Mouse (Mus musculus): ENCODE data around the gene Cep112. TPM values are rescaled to one million over a fixed set of nuclear protein-coding genes. Genes with fewer than 3 reads are reported as not detected.

Gene Cep112
- polyA plus RNA-seq, 1 experiment from 2014 or later: 1.4 TPM

DNA sequence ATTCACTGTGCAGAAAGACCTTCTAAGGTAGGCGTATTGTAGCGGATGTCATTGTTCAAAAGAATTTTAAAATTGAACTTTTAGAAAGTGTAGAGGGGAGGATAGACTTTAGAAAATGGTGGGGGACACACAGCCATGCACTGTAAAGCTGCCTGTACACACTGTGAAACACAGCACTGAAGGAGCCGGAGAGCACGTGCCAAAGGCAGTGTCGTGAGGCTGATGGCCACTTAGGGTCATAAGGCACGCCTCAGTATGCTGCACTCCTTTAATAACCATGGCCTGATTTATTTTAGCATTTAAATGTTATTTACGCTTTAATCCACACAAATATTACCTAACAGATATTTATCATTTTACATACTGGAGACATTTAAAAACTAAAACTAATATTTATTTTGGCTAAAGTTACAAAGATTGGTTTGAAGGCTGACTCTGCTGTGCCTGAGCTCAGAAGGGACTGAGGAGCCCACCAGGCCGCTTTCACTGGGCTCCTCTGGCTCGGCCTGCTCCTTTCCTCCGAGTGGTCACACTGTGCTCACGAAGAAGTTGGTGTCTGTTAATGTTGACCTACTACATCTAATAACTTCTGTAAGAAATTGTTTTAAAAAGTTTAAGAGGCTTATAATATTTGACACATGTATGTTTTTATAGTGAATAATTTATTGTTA lies 19.0 kb downstream of the Cep112 start:
- no peak for DNase-seq (ENCODE audit: low spot score)

DNA sequence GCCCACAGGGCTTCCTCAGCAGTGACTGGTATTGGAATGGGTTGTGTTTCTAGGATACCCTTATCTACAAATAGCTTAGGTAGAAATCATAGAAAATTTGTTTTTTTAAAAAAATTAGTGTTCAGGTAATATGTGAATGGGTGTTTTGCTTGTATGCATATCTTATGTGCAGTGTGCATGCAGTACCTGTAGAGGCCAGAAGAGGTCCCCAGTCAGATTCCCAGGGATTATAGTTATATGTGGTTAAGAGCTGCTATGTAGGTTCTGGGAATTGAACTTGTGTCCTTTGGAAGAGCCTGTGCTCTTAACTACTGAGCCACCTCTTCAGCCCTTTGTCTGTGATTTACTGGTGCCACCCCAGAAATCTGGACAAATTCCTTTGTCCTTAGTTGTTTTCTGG lies 22.2 kb downstream of the Cep112 start:
- DNase-seq (ENCODE audit: low spot score): peak; percentile 19

DNA sequence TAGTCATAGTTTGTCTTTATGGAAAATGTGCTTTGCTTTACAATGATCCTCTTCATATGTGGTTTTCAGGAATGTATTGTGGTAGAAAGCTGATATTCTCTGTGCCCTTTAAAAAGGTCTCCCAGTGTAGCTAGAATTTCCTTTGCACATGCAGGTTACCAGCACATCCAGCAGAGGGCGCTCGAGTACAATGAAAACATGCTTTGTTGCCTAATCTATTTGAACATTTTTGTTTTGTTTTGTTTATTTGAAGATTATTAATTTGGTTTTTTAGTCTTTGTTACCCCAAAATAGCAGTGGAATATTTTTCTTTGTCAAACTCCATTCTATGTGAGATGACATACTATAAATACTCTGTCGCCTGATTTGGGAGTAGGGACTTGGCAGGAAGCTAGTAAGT lies 24.8 kb downstream of the Cep112 start:
- peak; percentile 64 for DNase-seq (ENCODE audit: low spot score)

DNA sequence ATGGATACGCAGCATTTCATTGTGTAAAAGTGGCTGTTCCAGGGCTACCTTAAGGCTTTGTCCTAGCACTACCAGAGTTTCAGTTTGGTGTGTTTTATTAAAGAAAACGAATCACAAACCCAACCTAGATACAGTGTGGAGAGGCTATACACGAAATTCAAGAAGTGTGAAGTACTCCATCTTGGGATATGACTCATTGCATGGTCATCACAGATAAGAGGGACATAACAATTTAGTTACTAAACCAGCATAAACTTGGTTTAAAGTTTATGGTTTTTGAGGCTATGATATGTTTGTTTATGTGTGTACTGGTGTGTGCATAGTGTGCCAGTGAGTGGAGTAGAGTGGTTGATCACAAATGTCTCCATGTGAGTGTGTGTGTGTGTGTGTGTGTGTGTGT lies 34.6 kb downstream of the Cep112 start:
- DNase-seq (ENCODE audit: low spot score): no peak

DNA sequence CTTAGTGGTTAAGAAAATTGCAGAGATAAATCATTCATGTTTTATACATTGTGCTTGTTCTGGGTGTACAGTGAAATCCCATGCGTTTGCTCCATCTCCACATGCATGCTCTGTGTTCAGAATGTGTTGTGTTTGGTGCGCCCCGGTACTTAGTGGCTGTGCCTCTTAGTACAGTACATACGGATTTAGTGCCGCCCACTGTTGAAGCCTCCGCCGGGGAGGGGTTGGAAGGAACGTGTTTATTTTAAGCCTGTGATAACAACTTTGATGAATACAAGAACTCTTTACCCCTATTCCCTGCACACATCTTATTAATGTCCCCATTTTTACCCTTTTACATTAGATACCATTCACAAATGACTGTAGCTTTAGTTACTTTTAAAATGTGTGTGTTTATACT lies 39.1 kb downstream of the Cep112 start:
- no peak for DNase-seq (ENCODE audit: low spot score)

DNA sequence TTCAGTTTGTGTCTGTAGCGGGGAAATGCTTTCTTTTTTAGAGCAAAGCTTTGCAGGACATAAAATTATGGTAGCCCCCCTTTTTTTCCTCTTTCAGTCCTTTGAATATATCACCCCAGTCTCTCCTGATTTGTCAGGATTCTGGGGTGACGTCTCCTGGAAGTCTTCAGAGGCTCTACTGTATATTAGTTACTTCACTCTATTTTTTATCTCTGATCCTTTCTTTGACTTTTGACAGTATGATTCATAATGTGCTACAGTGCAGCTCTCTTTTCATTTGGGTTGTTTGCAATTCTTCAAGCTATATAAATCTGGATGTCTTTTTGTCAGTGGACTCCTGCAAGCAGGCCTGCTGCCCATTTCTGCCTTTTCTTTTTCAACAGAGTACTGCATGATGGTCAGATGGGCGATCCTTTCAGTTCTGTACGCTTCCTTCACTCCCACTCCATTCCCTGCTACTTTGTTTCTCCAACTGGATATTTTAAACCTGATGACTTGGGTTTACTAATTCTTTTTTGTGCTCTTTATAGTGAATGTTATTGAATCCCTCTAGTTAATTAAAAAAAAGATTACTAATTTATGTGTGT lies 39.8 kb downstream of the Cep112 start:
- no peak for DNase-seq (ENCODE audit: low spot score)

DNA sequence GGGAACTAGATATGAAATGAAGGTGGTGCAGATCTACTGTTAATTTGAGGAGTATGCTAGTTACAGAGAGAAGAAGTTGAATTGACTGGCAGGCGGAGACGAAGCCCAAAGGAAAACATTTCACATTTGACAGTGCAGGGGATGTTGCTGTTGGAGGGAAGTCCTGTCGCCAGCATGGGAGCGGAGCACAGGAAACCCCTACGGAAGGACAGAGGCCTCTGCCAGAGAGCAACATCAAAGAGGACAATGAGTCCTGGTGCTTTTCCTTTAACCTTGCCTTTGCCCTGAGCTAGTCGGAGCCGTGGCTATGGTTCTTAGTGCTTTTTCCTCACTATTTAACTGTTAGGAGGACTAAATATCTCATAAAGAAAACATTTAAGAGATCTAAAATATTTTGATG lies 50.7 kb downstream of the Cep112 start:
- peak; percentile 3 for DNase-seq (ENCODE audit: low spot score)

DNA sequence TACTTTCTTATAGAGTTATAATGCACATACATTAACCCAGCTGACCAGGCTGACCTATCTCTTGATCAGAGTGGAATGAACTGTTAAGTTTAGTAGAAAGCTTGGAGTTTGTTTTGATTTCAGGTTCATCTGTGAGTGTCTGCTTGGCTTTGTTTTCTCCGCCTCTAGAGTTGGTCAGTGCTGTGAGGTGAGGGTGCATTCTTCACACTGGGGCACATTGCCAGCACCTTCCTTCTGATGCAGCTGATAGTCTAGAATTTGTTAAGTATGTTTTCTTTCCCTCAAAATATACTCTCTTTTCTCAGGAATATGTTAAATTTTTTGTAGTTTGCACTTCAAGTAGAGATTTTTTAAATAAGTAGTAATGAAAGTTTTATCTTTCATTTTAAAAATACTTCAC lies 51.2 kb downstream of the Cep112 start:
- DNase-seq (ENCODE audit: low spot score): no peak

DNA sequence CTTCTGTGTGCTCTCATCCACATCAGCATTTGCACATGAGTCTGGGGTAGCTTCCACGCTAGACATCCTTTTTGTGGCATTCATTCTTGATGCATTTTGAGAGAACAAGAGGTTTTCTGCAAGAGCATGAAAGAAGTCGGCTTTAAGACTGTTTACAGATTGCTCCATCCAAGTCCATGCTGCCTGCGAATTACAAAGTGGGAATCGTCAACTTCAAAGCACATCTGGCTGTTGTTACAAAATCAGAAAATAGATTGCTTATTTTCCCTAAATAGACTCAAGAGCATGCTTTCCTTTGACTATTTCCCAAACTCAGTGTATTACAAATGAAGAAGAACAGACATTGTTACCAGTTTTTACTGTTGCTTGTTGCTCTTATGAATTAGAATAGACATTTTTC lies 59.0 kb downstream of the Cep112 start:
- DNase-seq (ENCODE audit: low spot score): no peak

DNA sequence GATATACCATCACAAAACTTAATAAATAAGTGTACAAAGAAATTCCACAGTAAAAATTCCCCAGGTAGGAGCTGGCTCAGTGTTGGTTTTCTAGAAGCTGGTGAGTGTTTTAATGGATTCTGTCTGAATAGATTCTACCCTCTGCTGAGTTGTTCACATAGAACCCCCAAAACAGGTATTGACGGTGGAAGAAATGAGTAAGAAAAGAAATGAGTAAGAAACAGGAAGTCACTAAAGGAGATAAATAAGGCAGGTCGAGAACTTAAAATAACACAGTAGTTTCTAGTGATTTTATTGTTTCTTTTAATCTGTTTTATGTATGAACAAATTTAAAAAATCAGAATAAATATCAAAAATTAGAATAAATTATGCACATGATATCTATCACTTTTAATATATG lies 63.3 kb downstream of the Cep112 start:
- no peak for DNase-seq (ENCODE audit: low spot score)

DNA sequence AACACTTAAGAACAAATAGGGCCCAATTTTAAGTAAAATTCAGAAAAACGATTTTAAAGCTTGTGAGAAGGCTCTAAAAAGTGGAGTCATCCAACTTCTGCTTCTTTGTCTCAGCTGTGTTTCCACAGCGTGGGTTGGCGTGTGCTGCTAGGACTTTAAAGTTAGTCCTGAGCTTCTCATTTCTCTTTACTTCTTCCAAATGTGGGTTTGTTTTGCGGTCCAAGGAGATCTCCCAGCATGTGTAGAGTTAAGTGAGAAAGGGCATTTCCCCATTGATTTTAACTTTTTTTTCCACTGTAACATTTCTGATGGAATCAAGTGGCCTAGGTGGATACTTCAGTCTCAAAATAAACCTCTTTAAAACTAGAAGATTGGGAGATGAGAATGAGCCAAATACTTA lies 64.9 kb downstream of the Cep112 start:
- no peak for DNase-seq (ENCODE audit: low spot score)

DNA sequence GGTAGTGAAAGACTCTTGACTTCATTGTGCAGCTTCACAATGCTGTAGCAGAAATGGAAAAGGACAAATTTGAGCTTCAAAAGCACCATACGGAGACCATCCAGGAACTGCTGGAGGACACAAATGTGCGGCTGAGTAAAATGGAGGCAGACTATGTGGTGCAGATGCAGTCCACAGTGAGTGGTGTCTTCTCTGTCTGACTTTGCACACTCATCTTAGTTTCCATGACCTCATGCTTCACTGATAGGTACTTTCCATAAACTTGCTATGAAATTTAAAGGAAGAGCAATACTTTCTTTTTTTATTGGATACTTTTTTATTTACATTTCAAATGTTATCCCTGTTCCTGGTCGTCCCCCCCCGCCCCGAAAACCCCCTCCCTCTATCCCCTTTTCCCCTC lies 83.2 kb downstream of the Cep112 start:
- DNase-seq (ENCODE audit: low spot score): no peak

DNA sequence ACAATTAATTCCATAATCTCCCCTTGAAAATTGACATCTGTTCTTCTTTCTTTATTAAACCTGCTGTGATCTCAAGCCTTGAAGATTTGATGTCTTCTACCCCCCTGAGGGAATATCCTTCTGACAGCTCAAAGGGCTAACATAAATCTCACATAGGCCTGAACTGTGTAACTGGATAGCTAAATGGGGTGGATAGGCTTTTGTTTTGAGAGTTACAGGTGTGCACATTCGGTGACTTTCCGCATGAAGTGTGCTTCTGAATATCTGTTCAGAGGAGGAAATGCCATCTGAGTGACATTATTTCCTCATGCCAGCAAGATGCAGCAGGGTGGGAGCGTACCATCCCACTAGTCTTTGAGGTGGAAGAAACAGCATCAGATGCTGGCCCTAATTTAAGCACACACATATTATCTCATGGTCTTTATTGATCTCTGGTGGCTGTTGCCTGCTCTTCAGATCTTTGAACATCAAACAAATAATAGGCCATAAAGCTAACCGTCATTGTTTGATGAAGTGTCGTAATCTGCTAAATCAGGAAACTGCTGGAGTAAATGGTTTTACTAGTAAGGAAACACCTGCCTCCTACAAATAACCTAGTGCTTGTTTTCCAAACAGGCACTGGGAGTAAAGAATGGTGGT lies 102.9 kb downstream of the Cep112 start:
- DNase-seq (ENCODE audit: low spot score): no peak

DNA sequence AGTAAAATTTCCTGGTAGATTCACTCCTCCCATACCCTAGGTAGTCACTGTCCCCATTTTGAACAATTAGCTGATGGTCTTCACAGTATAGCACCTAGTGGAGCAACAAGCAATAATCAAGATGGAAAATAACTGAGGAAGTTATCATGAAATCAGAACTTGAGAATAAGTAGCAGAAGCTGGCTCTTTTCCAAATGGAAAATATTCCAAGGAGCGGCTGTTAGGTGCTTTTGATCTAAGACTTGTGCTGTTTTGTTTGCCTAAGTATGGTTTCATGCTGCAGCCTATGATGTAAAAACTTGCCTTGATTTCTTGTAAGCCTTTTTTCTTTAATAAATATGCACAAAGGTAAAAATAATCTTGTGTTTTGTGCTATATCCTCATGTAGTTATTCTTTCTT lies 107.9 kb downstream of the Cep112 start:
- DNase-seq (ENCODE audit: low spot score): no peak

DNA sequence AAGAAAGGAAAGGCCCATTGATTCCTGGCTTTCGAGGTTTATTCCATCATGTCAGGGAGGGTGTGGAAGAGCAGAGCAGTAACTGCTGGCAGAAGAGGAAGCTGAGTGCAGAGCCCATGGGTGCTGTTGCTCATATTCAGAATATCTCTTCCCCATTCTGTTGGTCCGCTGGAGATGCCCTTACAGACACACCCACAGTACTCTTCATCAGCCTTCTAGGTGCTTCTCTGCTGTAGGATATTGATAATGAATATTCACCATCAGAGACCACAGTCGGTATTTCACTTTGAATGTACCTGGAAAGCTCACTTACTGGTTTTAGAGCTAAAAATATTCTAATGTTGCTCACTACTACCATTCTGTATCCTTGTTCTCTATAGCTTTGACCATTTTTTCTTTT lies 109.0 kb downstream of the Cep112 start:
- DNase-seq (ENCODE audit: low spot score): no peak

DNA sequence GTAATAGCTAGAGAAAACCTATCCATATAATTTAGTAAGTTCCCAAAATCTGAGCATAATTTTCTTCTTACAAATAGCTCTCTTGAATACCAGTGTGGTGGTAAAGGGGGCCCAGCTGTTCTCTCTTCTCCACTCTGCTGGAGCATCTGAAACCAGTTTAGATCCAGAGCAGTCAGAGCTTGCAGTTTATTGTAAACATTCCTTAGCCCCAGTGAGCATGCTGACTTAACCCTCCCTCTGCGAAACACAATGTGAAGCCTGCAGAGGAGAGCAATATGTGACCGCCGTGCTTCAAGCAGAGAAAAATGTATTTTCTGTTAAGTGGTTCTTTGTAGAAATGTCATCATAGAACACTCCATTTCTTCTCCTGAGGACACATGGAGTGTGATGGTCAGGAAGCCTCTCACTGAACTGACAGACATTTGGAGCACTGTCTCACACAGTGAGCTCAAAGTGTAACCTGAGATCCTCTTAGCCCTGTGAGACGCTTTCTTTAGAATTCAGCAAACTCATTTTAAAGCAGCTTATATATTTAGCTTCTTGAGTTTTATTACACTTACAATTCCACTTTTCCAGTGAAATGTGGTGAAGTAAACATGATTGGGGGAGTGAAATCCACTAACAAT lies 128.1 kb downstream of the Cep112 start:
- no peak for DNase-seq (ENCODE audit: low spot score)

DNA sequence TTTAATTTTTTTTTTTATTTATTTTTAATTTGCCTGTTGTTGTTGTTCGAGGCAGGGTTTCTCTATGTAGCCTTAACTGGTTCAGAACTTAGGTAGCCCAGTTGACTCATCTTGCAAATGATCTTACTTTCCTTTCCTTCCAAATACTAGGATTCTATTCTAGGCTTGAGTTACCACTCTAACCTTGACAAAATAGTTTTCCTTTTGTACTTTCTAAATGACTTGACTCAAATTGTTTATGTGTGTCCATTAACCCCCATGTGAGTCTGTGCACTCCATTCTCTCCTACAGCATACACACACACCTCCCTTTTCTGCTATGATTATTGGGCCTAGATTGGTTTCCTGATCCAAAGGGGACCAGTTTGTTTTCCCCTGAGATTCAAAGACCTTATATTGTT lies 128.9 kb downstream of the Cep112 start:
- no peak for DNase-seq (ENCODE audit: low spot score)

DNA sequence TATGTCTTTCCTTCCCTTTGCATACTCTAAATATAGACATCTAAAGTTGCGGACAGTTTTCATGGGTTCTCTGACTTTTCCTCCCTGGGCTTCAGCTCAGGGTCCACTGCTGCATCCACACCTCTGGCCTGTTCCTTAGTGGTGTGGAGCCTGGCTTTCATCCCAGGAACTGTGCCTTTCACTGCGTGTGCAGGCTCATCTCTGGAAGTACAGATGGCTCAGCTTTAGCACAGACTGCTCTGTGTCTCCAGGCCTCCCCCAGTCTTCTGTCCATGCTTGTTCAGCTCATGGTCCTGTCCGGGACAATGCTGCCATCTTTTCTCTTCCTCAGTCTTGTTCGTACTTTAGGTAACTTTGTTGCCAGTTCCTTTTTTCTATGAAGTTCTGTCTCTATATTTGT lies 133.6 kb downstream of the Cep112 start:
- no peak for DNase-seq (ENCODE audit: low spot score)

DNA sequence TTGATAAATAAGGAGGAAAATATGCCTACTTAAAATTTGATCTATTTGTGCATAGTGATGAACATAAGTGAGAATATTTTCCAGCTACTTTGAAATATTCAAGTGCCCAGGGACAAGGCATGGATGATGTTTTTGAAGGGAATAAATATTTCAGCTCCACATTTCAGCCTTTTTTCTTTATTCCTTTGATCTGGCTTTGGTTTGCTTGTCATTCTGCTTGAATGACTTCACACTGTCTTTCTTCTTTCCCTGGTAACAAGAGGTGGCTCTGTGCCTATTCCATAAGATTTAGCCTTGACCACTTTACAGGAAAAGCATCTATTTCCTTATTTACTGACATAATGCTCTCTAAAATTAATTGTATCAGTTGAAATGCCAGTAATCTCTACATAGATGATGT lies 134.5 kb downstream of the Cep112 start:
- DNase-seq (ENCODE audit: low spot score): no peak

DNA sequence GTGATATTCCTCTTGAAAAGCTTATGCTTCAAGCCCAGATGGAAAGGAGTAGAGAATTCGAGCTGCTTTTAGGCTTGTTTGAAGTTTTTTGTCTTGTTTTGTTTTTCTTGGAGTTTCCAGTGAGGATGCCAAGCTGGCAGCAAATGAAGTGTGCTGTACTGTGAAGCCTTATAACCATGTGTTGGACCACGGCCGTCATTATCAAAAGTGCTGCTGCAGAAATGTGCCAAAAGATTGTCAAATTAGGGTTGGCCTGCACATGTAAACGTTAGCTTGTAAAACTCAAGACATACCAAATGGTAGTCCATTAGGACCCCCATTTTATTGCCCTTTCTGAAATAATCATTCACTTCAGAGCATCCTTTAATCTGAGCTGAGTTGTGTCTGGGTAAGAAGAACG lies 137.1 kb downstream of the Cep112 start:
- DNase-seq (ENCODE audit: low spot score): no peak

DNA sequence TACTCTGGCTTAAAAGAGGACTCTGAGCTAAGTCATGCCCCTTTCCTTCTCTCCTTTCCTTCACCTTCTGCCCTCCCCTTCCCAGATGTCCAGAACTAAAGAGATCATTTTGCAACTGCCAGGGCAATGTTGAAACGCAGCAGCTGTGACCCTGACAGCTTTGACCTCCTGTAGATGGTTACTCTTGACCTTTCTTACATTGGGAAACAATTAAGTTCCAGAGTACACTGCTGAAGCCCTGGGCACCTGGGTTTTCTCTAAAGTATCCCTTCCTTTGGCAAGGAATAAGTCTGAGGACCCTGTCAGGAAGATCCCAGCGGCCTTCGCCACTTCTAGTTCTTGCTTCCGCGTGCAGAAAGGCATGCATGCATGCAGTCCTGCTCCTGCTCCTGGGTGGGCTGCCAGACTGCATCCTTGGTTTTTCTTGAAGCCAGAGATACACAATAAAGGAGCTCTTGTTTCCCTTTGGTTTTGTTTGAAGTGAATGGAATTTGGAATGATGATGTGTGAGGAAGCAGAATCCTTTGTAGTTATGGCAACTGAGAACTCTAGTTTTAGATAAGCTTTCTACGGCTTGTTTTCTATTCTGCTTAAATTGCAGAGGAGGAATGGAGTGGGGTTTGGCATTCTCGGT lies 161.7 kb downstream of the Cep112 start:
- DNase-seq (ENCODE audit: low spot score): no peak

All from thymus, postnatal 0 days (tissue).